Mouse (Mus musculus): Measurements from ENCODE around the gene Grik1.

The Grik1 gene

DNA sequence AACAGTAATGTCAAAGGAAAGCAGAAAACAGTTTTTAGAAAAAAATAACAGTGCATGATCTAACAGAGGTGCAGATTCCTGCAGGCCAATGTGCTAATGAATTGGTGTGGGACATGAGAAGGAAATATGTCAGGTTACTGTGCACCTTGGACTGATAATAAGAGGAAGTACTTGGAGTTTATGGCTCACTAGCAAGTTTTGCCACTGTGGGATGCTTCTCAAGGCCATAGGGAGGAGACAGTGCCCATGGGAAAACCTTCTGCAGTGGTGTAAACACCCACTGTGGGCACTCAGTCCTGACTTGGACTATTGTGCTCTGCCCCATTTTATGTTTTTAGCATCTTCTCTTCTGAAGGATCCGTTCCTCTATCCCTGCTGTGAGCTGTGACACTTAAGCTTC lies 428.3 kb downstream of the Grik1 start:
- CTCF ChIA-PET, result no interaction called here

- CTCF ChIA-PET, result no interaction called here
Measured at GRCm38 (mm10) chr16:87853451-87854085, 436.5 kb downstream of the Grik1 start.

DNA sequence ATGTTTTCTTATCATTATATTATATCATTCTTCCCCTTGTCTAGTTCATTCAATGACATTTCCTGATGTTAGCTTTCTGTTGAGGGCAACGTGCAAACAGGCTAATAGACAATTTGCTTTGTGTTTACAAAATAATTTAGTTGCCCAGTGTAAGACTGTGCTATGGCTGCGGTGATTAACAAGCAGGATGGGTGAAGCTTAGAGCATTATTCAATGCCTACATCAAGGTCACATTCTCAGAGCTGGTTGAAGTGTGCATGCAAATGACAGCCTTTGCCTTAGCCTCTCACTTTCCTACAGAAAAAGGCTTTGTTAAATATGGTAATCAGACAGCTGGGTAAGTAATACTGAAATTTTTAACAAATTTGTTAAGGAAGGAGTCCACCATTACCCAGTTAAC lies 438.5 kb downstream of the Grik1 start:
- CTCF ChIA-PET, result no interaction called here

DNA sequence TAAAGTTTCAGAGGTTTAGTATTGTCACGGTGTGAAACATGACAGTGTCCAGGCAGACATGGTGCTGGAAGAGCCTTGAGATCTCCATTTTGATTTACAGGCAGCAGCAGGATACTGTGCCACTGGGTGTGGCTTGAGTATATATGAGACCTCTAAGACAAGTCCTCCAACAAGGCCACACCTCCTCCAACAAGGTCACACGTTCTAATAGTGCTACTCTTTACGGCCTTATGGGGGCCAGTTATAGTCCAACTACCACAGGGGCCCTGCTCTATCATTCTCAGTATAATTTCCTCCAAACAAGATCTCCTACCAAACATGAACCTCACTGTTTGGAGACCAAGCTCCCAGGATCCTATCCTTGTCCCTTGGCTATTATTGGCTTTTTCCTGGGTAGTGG lies 441.3 kb downstream of the Grik1 start:
- CTCF ChIA-PET, result no interaction called here
